Mouse (Mus musculus) heart, embryonic 10.5 days (tissue): Measurements from ENCODE around the gene Furin. TPM values are rescaled to one million over a fixed set of nuclear protein-coding genes. Genes with fewer than 3 reads are reported as not detected.

Experiments used
- DNase-seq: peaks from one replicate; pipeline ENCODE4 v3.0.0-alpha.2; 2017; ENCODE audit warnings: low spot score
- H3K27ac ChIP-seq: fragments of 300-500 bp; sonication (generic); 2 replicates; pipeline ENCODE4 v1.5.1; 2016; ENCODE audit warnings: mild to moderate bottlenecking
- H3K27me3 ChIP-seq: fragments of 300-500 bp; sonication (generic); 2 replicates; pipeline ENCODE4 v1.6.1; 2016; ENCODE audit warnings: mild to moderate bottlenecking; ENCODE audit not compliant: poor library complexity, insufficient read depth, severe bottlenecking
- H3K36me3 ChIP-seq: fragments of 300-500 bp; sonication (generic); 2 replicates; pipeline ENCODE4 v1.6.1; 2016; ENCODE audit warnings: mild to moderate bottlenecking, moderate library complexity
- H3K4me1 ChIP-seq: fragments of 300-500 bp; sonication (generic); 2 replicates; pipeline ENCODE4 v1.6.1; 2016; ENCODE audit warnings: mild to moderate bottlenecking
- H3K4me3 ChIP-seq: fragments of 300-500 bp; sonication (generic); 2 replicates; pipeline ENCODE4 v1.5.1; 2016; ENCODE audit warnings: mild to moderate bottlenecking, moderate library complexity
- H3K9me3 ChIP-seq: fragments of 300-500 bp; sonication (generic); 2 replicates; pipeline ENCODE4 v1.6.1; 2016; ENCODE audit warnings: mild to moderate bottlenecking, moderate library complexity
- WGBS: fragments of 180-500 bp; shearing (Covaris S2); methylation state at CpG from one replicate; pipeline ENCODE4 v1.1.7; 2016; 5-methylcytosine and 5-hydroxymethylcytosine counted together
- polyA plus RNA-seq: library from polyadenylated mRNA; unstranded; fragments of >200 nt; fragmentation: Nextera tagmentation; extraction: Ambion mirVana; gene quantifications from 2 replicates; pipeline ENCODE4 v1.2.1, GENCODE M21; 2016

Gene Furin
- polyA plus RNA-seq, 1 experiment from 2014 or later: 18.1 TPM

DNA sequence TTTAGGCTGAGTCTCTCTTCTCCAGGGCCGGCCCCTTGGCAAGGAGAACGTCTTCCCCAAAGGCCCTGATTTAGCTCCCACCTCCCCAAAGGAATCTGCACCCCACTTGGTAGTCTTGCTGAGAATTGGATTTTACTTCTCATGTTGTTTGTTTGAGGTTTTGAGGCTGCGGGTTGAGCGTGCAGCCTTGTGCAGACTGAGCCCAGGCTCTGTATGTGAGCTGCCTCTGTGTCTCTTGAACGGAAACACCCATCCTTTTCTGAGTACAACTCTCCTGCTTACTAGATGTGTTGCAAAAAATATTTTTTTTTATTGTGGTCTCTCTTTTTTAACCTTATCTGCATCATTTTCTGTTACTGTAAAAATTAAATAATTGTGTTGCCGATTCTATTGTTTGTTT, 16.3 kb upstream of the Furin start:
- Histone ChIP-seq H3K36me3 (no peaks in the 10 kb centered on the region), H3K9me3 (no peaks in the 10 kb centered on the region), H3K4me3 (no peak overlapping the region), H3K4me1 (peaks cover 23% of the 10 kb centered on the region), H3K27me3 (no peaks in the 10 kb centered on the region), H3K27ac (no peak overlapping the region)
- WGBS: 90% methylated on average over 6 of the region's 6 CpGs
- no peak for DNase-seq

DNA sequence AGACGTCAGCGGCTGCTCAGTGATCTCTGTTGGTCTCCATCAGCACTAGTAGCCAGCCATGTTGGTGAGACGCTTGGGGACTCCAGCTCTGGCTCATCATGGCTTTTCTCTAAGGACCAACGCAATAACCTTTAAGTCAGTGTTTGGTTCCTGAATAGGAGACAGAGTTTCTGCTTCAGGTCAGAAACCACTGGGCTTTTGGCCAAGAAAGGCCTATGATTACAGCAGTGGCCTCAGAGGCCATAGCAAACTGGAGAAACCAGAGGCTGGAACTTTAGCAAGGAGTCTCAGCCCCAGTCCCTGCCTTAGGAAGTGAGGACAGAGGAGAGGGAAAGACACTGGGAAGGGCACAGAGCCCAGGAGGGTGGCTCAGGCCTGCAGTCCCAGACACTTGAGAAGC, 15.3 kb upstream of the Furin start:
- Histone ChIP-seq H3K27ac (no peak overlapping the region), H3K36me3 (no peaks in the 10 kb centered on the region), H3K4me1 (peaks cover 23% of the 10 kb centered on the region), H3K27me3 (no peaks in the 10 kb centered on the region), H3K9me3 (no peaks in the 10 kb centered on the region), H3K4me3 (no peak overlapping the region)
- WGBS: 85% methylated on average over 4 of the region's 4 CpGs
- DNase-seq: no peak

DNA sequence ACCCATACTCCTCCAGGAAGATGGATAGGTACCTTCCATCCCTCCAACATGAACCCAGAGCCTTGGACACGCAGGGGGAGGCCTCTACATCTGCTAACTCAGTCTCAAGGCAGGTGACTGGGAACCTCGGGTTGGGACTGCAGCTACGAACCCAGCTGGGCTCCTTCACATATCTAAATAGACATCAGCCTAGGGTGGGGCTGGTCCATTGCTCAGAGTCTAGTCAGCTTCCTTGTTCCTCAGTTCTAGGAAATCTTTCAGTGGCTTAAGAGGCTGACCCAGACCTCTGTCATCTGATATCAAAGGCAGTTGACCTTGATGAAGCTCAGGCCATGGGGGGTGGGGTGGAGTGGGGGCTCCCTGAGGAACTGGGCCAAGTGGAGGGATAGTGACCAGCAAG, 14.0 kb upstream of the Furin start:
- peaks cover 25% of the 10 kb centered on the region for H3K4me1 ChIP-seq
- DNase-seq: no peak
- H3K9me3 ChIP-seq: no peaks in the 10 kb centered on the region
- 53% methylated on average over 3 of the region's 3 CpGs for WGBS
- H3K36me3 ChIP-seq: no peaks in the 10 kb centered on the region
- no peaks in the 10 kb centered on the region for H3K27me3 ChIP-seq
- H3K27ac ChIP-seq: no peak overlapping the region
- no peak overlapping the region for H3K4me3 ChIP-seq

DNA sequence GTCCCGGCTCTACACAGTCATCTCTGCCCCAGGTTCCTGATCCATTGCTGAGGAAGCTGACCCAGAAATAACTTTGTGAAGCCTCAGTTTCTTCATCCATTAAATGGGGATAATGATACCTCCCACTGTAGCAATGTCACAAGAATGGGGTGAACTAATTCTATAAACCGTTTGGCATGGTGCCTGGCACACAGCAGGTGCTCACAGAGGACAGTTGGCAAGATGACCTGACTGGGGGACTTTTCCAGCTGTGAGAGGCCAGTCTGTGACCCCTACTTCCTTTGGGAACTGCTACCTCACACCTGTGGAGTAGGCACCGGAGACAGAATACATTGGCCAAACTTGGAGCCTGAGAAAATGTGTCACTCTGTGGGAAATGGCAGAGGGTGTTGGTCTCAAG, 12.8 kb upstream of the Furin start:
- H3K4me1 ChIP-seq: peaks cover 30% of the 10 kb centered on the region
- H3K27me3 ChIP-seq: no peaks in the 10 kb centered on the region
- H3K27ac ChIP-seq: no peak overlapping the region
- DNase-seq: no peak
- WGBS: 84% methylated on average over 3 of the region's 3 CpGs
- no peaks in the 10 kb centered on the region for H3K9me3 ChIP-seq
- H3K36me3 ChIP-seq: no peaks in the 10 kb centered on the region
- H3K4me3 ChIP-seq: no peak overlapping the region

DNA sequence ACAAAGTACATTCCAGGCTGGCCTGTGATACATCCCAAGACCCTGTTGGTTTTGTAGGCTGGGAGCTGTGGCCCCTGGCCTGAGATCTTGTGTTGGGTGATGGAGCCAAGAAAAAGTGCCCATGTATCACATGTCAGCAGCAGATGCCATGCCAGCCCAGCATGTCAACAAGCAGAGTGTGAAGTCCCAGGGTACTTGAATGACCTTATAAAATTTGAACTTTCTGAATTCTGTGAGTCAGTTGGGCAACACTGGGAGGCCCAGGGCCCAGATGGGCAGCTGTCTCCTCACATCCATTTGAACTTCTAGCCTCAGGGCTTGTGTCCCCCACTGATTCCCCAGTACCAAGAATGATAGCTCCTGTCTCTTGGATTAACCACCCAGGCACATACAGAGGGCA, 12.4 kb upstream of the Furin start:
- Histone ChIP-seq H3K36me3 (no peaks in the 10 kb centered on the region), H3K27me3 (no peaks in the 10 kb centered on the region), H3K4me1 (peaks cover 26% of the 10 kb centered on the region), H3K9me3 (no peaks in the 10 kb centered on the region), H3K27ac (no peak overlapping the region), H3K4me3 (no peak overlapping the region)
- DNase-seq: no peak

DNA sequence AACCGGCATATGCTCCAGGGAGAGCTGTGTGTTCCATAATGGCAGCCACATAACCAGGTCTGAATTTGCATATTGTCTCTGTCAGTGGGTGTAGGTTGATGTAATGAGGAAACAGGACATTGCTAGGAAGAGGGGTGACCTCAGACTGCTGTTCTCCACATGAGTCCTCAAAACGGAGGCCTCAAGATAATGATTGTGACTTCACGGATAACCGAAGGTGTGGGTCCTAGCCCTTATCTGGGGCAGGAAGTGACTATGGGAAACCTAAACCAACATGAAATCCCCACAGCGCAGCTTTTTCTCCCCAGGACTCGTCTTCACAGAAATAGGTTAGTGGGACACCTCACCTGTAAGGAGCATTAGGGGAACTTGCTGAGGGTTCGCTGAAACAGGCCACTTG, 11.7 kb upstream of the Furin start:
- WGBS: 67% methylated on average over 7 of the region's 7 CpGs
- H3K27me3 ChIP-seq: no peaks in the 10 kb centered on the region
- H3K27ac ChIP-seq: no peak overlapping the region
- no peaks in the 10 kb centered on the region for H3K9me3 ChIP-seq
- H3K36me3 ChIP-seq: no peaks in the 10 kb centered on the region
- H3K4me3 ChIP-seq: no peak overlapping the region
- H3K4me1 ChIP-seq: peaks cover 24% of the 10 kb centered on the region
- DNase-seq: no peak

DNA sequence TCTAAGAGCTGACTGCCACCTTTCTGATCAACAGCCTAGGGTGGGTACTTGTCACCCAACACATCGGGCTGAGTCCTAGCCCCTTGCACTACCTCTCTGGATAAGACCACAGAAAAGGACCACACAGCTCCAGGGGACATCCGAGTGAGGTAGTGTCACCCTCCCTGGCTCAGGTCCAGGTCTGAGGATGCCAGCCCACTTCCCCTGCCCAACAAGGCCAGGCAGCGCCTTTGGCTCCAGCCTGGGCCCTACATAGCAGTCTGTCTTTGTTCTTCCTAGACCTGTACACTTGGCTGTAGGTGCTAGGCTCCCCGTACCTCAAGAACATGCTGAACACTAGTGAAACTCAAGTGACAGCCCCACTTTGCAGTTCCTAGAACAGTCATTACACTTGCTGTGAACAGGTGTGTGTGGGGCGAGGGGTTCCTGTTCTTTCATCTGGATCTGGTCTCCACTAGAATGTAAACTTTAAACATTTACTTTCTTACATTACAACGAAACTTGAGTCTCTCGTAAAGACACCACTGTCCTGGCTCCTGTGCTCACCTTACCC, 9.1 kb upstream of the Furin start:
- no peaks in the 10 kb centered on the region for H3K9me3 ChIP-seq
- 80% methylated on average over 7 of the region's 7 CpGs for WGBS
- H3K36me3 ChIP-seq: no peaks in the 10 kb centered on the region
- no peak for DNase-seq
- H3K27ac ChIP-seq: no peak overlapping the region
- H3K4me1 ChIP-seq: peaks cover 29% of the 10 kb centered on the region
- H3K27me3 ChIP-seq: no peaks in the 10 kb centered on the region
- H3K4me3 ChIP-seq: no peak overlapping the region

DNA sequence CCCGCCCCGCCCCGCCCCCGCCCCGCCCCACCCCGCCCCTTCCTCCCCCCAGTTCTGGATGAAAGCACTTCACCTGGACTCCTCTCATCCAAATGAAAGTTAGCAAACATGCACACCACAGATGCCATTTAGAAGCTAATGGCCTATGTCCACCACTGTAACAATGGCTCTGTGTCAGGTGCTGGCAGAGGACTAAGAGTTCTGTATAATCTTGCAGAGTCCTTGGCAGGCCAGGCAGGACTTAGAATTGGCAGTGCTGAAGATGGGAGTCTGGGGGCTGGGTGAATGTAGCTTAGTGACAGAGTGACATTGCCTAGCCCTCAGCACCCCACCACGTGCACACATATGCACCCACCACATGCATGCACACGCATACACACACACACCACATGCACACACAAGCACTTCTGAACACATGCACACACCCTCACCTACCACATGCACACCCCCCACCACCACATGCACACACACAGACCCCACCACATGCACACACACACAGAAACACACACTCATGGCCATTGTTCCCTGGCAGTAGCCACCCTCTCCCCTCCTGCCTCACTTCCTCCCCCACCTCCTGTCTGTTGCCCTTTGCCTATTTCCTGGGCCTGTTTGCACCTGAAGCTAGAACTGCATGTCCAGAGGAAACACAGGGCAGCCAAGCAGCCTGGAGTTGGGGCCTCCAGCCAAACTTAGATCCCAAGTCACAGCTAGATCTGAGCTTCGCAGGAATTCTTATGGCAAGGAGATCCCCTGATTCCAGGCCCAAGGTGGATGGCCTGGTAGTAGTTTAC, 8.5 kb upstream of the Furin start:
- H3K36me3 ChIP-seq: no peaks in the 10 kb centered on the region
- no peaks in the 10 kb centered on the region for H3K9me3 ChIP-seq
- H3K4me3 ChIP-seq: no peak overlapping the region
- WGBS: 83% methylated on average over 9 of the region's 9 CpGs
- H3K27me3 ChIP-seq: no peaks in the 10 kb centered on the region
- peaks cover 27% of the 10 kb centered on the region for H3K4me1 ChIP-seq
- no peak overlapping the region for H3K27ac ChIP-seq
- no peak for DNase-seq

DNA sequence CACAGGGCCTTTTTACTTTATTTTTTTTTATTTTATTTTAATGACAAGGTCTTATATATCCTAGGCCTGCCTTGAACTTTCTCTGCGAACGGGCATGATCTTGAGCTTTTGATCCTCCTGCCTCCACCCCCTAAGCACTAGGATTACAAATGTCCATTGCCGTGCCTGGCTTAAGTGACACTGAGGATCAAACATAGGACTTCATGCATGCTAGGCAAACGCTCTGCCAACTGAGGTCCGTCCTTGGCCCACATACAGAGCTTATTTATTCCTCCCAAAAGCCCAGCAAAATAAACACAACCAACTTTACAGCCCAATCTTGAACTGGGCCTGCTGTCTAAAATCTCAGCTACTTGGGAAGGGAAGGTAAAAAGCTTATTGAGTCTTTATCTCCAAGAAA, 7.5 kb upstream of the Furin start:
- WGBS: 78% methylated on average over 5 of the region's 5 CpGs
- no peak for DNase-seq
- no peaks in the 10 kb centered on the region for H3K27me3 ChIP-seq

DNA sequence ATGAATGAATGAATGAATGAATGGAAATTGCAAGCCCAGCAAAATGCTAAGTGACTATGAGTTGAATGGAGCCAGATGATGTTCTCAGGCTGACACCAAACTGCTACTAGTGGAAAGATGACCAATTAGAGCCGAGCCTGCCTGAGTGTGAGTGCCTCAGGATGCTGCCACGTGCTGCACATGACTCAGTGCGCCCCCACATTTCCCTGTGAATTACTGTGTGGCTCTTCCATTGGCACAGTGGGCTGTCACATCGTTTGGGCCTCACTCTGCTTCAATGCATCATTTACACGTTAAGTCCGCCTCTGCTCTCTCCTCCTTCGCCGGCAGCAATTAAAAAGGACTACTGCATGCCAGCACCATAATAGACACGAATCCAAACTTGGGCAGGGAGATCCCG, 7.0 kb upstream of the Furin start:
- DNase-seq: no peak
- WGBS: 85% methylated on average over 10 of the region's 10 CpGs
- Histone ChIP-seq H3K4me3 (no peak overlapping the region), H3K36me3 (no peaks in the 10 kb centered on the region), H3K4me1 (peaks cover 29% of the 10 kb centered on the region), H3K27ac (no peak overlapping the region), H3K9me3 (no peaks in the 10 kb centered on the region), H3K27me3 (no peaks in the 10 kb centered on the region)

More for the DNA sequence above, 7.5 kb upstream of the Furin start:
- H3K4me1 ChIP-seq: peaks cover 24% of the 10 kb centered on the region
- no peaks in the 10 kb centered on the region for H3K36me3 ChIP-seq
- H3K27ac ChIP-seq: no peak overlapping the region
- H3K4me3 ChIP-seq: no peak overlapping the region
- H3K9me3 ChIP-seq: no peaks in the 10 kb centered on the region

DNA sequence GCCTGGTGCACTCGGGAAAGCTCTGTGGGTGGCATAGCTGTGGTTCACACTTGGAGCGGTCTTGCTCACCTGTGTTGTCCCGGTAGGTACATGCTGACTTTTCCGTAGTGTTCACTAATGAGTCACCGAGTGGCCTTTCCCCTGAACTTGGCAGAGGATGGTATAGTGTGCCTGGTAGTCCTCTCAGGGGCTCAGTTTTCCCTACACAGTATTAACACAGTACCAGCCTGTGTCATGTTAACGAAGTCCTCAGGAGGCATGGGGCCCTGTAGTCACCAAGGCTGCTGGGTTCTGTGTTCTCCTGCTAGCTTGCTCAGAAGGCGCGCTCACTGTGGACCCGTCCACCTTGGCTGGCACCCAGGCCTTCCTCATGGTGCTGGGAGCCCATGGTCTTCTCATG, 5.1 kb upstream of the Furin start:
- no peaks in the 10 kb centered on the region for H3K9me3 ChIP-seq
- H3K36me3 ChIP-seq: no peaks in the 10 kb centered on the region
- H3K27me3 ChIP-seq: no peaks in the 10 kb centered on the region
- peaks cover 42% of the 10 kb centered on the region for H3K4me1 ChIP-seq
- peak overlapping the region; percentile 48; the same call in 1 of the 2 replicates for H3K27ac ChIP-seq
- 83% methylated on average over 9 of the region's 9 CpGs for WGBS
- H3K4me3 ChIP-seq: no peak overlapping the region
- no peak for DNase-seq

DNA sequence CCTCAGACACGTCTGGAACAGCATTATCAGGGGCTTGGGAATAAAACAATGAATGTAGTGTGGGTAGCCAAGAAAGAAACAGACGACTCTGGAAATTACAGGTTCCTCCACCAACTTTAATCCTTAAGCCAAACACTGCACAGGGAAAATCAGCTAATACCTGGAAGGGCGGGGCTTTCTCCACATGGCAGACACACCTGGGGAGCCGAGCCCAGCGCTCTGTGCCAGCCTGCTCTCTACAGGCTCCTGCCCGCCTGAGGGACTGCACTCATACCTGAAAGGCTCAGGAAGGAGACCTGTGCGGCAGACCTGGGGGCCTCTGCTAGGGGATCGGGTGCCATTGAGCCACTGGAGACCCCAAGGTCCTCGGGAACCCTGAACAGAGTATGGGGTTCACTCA, 2.5 kb upstream of the Furin start:
- Histone ChIP-seq H3K9me3 (no peaks in the 10 kb centered on the region), H3K27ac (no peak overlapping the region), H3K36me3 (no peaks in the 10 kb centered on the region), H3K27me3 (no peaks in the 10 kb centered on the region), H3K4me1 (peaks cover 55% of the 10 kb centered on the region), H3K4me3 (no peak overlapping the region)
- 68% methylated on average over 9 of the region's 9 CpGs for WGBS
- no peak for DNase-seq

DNA sequence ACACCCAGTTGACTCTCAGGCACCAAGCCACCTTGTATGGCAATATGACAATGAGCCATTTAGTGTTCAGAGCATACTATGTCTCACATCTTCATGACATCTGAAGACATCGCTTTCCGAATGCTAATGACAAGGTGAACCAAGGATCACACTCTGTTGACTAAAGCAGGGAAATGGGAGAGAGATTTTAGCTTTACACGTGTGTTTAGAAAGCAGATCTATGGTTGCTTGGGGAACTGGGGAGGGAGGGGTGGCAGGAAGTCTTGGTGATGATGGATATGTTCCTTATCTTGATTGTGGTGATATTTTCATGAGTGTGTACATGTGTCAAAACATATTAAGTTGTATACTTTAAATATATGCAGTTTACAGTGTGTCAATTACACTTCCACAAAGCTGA, 950 bp upstream of the Furin start:
- H3K9me3 ChIP-seq: no peaks in the 10 kb centered on the region
- H3K4me3 ChIP-seq: no peak overlapping the region
- no peaks in the 10 kb centered on the region for H3K36me3 ChIP-seq
- no peak for DNase-seq
- 83% methylated on average over 3 of the region's 3 CpGs for WGBS
- no peaks in the 10 kb centered on the region for H3K27me3 ChIP-seq
- peaks cover 56% of the 10 kb centered on the region for H3K4me1 ChIP-seq
- H3K27ac ChIP-seq: no peak overlapping the region
